Mouse (Mus musculus): Measurements from ENCODE around the gene Gng13.

DNA sequence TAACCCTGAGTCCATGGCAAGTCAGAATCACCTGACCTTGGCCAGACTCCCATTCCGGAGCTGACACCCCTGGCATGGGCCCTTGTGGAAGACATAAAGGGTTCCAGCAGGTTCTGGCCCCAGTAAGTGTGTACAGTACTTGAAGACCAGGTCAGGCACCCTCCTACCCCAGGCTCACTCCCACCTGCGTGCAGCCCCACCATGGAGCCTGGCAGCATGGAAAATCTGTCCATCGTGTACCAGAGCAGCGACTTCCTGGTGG, 11.0 kb downstream of the Gng13 start:
- TF ChIP-seq POLR2A (IDR thresholded peaks at IDR 0.05; ENCODE audit: low read depth, low read length) (no peak), KAT2A (IDR thresholded peaks at IDR 0.05; ENCODE audit: insufficient replicate concordance, low read length) (no peak), MAX (IDR thresholded peaks at IDR 0.05; ENCODE audit: low read length) (no peak), CTCF (conservative IDR thresholded peaks at IDR 0.05 in 1 of 2, IDR thresholded peaks at IDR 0.05 in 1 of 2; ENCODE audit: low read depth in 2 of 2, low read length in 2 of 2) (no peak), HCFC1 (IDR thresholded peaks at IDR 0.05; ENCODE audit: low read depth, low read length) (no peak), CHD2 (IDR thresholded peaks at IDR 0.05; ENCODE audit: low read length) (no peak), JUND (conservative IDR thresholded peaks at IDR 0.05; ENCODE audit: low read depth, low read length) (no peak)

Data from CH12.LX (cell line).